Mouse (Mus musculus): Measurements from ENCODE around the gene Lrrc28. TPM values are rescaled to one million over a fixed set of nuclear protein-coding genes. Genes with fewer than 3 reads are reported as not detected.
A peak's percentile ranks its signal among the peaks of the same experiment; 100 is the strongest.
"Not testable (repeated sequence)": the region's sequence is repeated elsewhere in the genome, so short reads cannot be mapped to it uniquely, and the experiment has no call there.

Gene Lrrc28
- total and polyA plus RNA-seq, 2 experiments from 2014 or later: 25.8 to 61.4 TPM

- WGBS: 48% methylated on average over 7 of the region's 7 CpGs
- no peak for DNase-seq (ENCODE audit: low spot score)
- H3K27ac ChIP-seq (ENCODE audit: low read depth, low read length): no peak overlapping the region
Observed at GRCm38 (mm10) chr7:67523400-67523799, 121.7 kb downstream of the Lrrc28 start.

GRCm38 (mm10) chr7:67521731-67522130, 123.3 kb downstream of the Lrrc28 start:
- not testable (repeated sequence) for H3K9me3 ChIP-seq (ENCODE audit: low read length); DNase-seq (ENCODE audit: low spot score); H3K36me3 ChIP-seq (ENCODE audit: insufficient read depth, low read length); H3K4me1 ChIP-seq (ENCODE audit: insufficient read depth, low read length); H3K27ac ChIP-seq (ENCODE audit: low read depth, low read length); H3K27me3 ChIP-seq (ENCODE audit: insufficient read depth, low read length); ATAC-seq (ENCODE audit: low FRiP score); H3K4me2 ChIP-seq (ENCODE audit: low read depth, low read length, poor library complexity, severe bottlenecking); H3K9ac ChIP-seq (replicated peaks; ENCODE audit: low read length, poor library complexity, severe bottlenecking); H3K4me3 ChIP-seq (ENCODE audit: low read depth, low read length)
- WGBS: 88% methylated on average over 3 of the region's 5 CpGs

More at GRCm38 (mm10) chr7:67523400-67523799, 121.7 kb downstream of the Lrrc28 start:
- TF ChIP-seq CTCF (IDR thresholded peaks at IDR 0.05): no peak
- Histone ChIP-seq H3K9me3 (ENCODE audit: low read length) (no peaks in the 10 kb centered on the region), H3K4me3 (ENCODE audit: low read depth, low read length) (no peak overlapping the region), H3K4me1 (ENCODE audit: insufficient read depth, low read length) (no peaks in the 10 kb centered on the region), H3K9ac (replicated peaks; ENCODE audit: low read length, poor library complexity, severe bottlenecking) (no peak overlapping the region), H3K27me3 (ENCODE audit: insufficient read depth, low read length) (no peaks in the 10 kb centered on the region), H3K36me3 (ENCODE audit: insufficient read depth, low read length) (no peaks in the 10 kb centered on the region), H3K4me2 (ENCODE audit: low read depth, low read length, poor library complexity, severe bottlenecking) (no peak overlapping the region)
- no peak for ATAC-seq (ENCODE audit: low FRiP score)

GRCm38 (mm10) chr7:67520959-67521358, 124.1 kb downstream of the Lrrc28 start:
- Histone ChIP-seq H3K4me2 (ENCODE audit: low read depth, low read length, poor library complexity, severe bottlenecking) (no peak overlapping the region), H3K9ac (replicated peaks; ENCODE audit: low read length, poor library complexity, severe bottlenecking) (no peak overlapping the region), H3K36me3 (ENCODE audit: insufficient read depth, low read length) (no peaks in the 10 kb centered on the region), H3K27me3 (ENCODE audit: insufficient read depth, low read length) (no peaks in the 10 kb centered on the region), H3K9me3 (ENCODE audit: low read length) (no peaks in the 10 kb centered on the region), H3K4me3 (ENCODE audit: low read depth, low read length) (no peak overlapping the region), H3K4me1 (ENCODE audit: insufficient read depth, low read length) (no peaks in the 10 kb centered on the region), H3K27ac (ENCODE audit: low read depth, low read length) (no peak overlapping the region)
- no peak for ATAC-seq (ENCODE audit: low FRiP score)
- peak; percentile 44 for TF ChIP-seq CTCF (IDR thresholded peaks at IDR 0.05)
- no peak for DNase-seq (ENCODE audit: low spot score)
- 84% methylated on average over 4 of the region's 4 CpGs for WGBS

GRCm38 (mm10) chr7:67520001-67520400, 125.1 kb downstream of the Lrrc28 start:
- no peak for TF ChIP-seq CTCF (IDR thresholded peaks at IDR 0.05)
- H3K9ac ChIP-seq (replicated peaks; ENCODE audit: low read length, poor library complexity, severe bottlenecking): no peak overlapping the region
- H3K36me3 ChIP-seq (ENCODE audit: insufficient read depth, low read length): no peaks in the 10 kb centered on the region
- 82% methylated on average over 10 of the region's 10 CpGs for WGBS
- no peak overlapping the region for H3K27ac ChIP-seq (ENCODE audit: low read depth, low read length)
- H3K9me3 ChIP-seq (ENCODE audit: low read length): no peaks in the 10 kb centered on the region
- no peak for ATAC-seq (ENCODE audit: low FRiP score)
- no peak for DNase-seq (ENCODE audit: low spot score)
- no peaks in the 10 kb centered on the region for H3K4me1 ChIP-seq (ENCODE audit: insufficient read depth, low read length)
- no peak overlapping the region for H3K4me3 ChIP-seq (ENCODE audit: low read depth, low read length)
- no peaks in the 10 kb centered on the region for H3K27me3 ChIP-seq (ENCODE audit: insufficient read depth, low read length)
- H3K4me2 ChIP-seq (ENCODE audit: low read depth, low read length, poor library complexity, severe bottlenecking): no peak overlapping the region

GRCm38 (mm10) chr7:67515621-67516020, 129.4 kb downstream of the Lrrc28 start:
- H3K4me3 ChIP-seq (ENCODE audit: low read depth, low read length): no peak overlapping the region
- no peak for TF ChIP-seq CTCF (IDR thresholded peaks at IDR 0.05)
- no peak overlapping the region for H3K27ac ChIP-seq (ENCODE audit: low read depth, low read length)
- no peak overlapping the region for H3K4me2 ChIP-seq (ENCODE audit: low read depth, low read length, poor library complexity, severe bottlenecking)
- 0 out of 2 replicates have a peak, but pooled peaks cover 3% of the 10 kb centered on the region for H3K36me3 ChIP-seq (ENCODE audit: insufficient read depth, low read length)
- DNase-seq (ENCODE audit: low spot score): no peak
- 87% methylated on average over 9 of the region's 9 CpGs for WGBS
- no peak for ATAC-seq (ENCODE audit: low FRiP score)
- H3K4me1 ChIP-seq (ENCODE audit: insufficient read depth, low read length): no peaks in the 10 kb centered on the region
- no peaks in the 10 kb centered on the region for H3K9me3 ChIP-seq (ENCODE audit: low read length)
- no peak overlapping the region for H3K9ac ChIP-seq (replicated peaks; ENCODE audit: low read length, poor library complexity, severe bottlenecking)
- no peaks in the 10 kb centered on the region for H3K27me3 ChIP-seq (ENCODE audit: insufficient read depth, low read length)

GRCm38 (mm10) chr7:67514893-67515292, 130.2 kb downstream of the Lrrc28 start:
- WGBS: 56% methylated on average over 10 of the region's 10 CpGs
- TF ChIP-seq CTCF (IDR thresholded peaks at IDR 0.05): no peak
- 0 out of 2 replicates have a peak, but pooled peaks cover 3% of the 10 kb centered on the region for H3K36me3 ChIP-seq (ENCODE audit: insufficient read depth, low read length)
- no peak for DNase-seq (ENCODE audit: low spot score)
- no peak overlapping the region for H3K4me3 ChIP-seq (ENCODE audit: low read depth, low read length)
- no peak for ATAC-seq (ENCODE audit: low FRiP score)
- no peak overlapping the region for H3K4me2 ChIP-seq (ENCODE audit: low read depth, low read length, poor library complexity, severe bottlenecking)
- H3K27me3 ChIP-seq (ENCODE audit: insufficient read depth, low read length): no peaks in the 10 kb centered on the region
- H3K27ac ChIP-seq (ENCODE audit: low read depth, low read length): no peak overlapping the region
- no peak overlapping the region for H3K9ac ChIP-seq (replicated peaks; ENCODE audit: low read length, poor library complexity, severe bottlenecking)
- no peaks in the 10 kb centered on the region for H3K9me3 ChIP-seq (ENCODE audit: low read length)
- no peaks in the 10 kb centered on the region for H3K4me1 ChIP-seq (ENCODE audit: insufficient read depth, low read length)
